Mouse (Mus musculus): ENCODE measurements at regions not wholly inside any gene's neighbourhood (a gene's known extent, or its start where the extent isn't known, plus 50 kb on each side); places are given as distances from the start of the nearest gene placed in this dataset.

DNA sequence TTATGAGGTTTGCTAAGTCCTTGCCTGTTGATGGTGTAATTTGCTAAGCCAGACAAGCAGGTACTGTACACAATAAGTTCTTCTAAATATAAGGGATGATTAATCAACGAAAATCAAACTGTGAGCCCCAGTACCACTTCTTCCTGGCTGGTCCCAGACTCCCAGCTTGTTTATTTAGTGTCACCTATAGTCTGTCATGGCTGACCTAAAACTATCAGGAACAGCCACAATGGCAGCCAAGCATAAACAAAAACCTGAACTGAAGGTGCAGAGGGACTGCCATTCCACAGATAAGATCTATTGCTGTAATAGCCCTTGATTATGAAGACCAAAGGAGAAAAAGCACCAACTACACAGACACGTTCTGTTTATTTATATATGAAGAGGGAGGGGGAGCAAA lies 180.9 kb upstream of the Dph6 start:
- no peak for DNase-seq

DNA sequence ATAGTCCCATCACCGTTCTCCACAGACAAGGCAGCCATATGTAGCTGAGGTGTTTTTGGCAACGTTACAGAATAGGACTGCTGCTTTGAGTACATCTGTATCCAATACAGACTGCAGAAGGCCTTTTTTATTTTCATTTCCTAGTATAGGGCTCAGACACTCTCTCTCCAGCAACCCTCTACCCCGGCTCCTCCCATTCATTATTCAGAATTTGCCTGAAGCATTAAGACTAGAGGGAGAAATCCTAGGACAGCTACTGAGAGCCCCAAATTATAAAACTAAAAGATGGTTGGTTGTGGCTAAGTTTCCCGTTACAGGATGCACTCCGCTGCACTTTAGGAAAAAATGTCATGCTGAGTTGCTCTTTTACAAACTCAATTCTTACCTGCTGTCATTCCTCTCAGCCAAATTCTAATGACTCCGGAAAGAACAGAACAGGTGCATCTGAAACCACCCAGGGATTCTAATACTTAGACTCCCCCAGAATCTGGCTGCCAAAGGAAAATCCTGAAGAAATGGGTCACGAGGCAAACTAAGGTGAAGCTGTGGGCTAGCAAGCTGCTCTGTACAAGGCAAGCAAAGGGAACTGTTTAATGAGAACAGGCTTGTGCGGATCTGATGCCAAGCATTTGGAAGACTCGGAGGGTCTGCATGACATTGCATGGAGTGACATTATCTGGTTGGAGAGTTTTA lies 189.1 kb upstream of the Dph6 start:
- DNase-seq = no peak

DNA sequence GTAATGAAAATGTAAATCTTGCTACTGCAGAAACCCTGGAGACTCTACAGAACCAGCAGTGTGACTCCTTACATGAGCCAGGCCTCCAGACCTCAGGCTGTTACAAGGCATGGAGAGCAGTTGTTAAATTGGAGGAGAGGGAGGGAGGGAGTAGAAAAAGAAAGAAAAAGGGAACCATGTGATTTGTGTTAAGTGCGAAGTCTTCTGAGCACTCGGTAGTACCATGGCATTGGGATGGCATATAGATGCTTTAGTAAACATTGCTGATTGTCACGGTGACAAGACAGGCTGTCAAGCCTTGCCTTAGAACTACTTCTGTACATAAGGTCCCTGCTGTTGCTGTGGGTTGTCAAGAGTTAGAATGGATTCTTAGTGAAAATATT lies 189.6 kb upstream of the Dph6 start:
- no peak for DNase-seq

- DNase-seq = no peak
These were observed 193.7 kb upstream of the Dph6 start for GRCm38 (mm10) chr2:114848439-114848838.

DNA sequence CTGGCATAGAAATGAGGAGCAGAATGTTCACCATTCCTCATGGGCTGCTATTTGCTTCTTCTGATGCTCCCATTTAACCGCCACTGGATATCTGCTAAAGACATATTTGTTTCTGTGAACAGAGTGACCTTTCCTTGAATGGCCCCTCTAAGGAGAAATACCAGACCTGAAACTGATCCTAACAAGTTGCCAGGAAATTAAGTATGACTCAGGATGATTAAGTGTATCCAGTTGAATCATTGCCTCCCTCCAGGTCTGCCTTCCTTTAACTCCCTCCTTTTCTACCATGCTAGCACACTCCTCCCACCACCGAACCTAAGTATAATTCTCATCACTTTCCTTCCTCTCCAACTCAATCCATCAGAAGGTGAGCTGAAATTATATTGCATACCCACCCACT lies 194.2 kb upstream of the Dph6 start:
- no peak for DNase-seq

- peak; percentile 63 to 73 for DNase-seq
These were observed 199.2 kb upstream of the Dph6 start for GRCm38 (mm10) chr2:114853715-114854530.

- no peak for DNase-seq
These were observed 217.5 kb upstream of the Dph6 start for GRCm38 (mm10) chr2:114872272-114872671.

- DNase-seq = no peak
These were observed 218.3 kb upstream of the Dph6 start for GRCm38 (mm10) chr2:114873090-114873489.

- DNase-seq = no peak
These were observed 224.3 kb upstream of the Dph6 start for GRCm38 (mm10) chr2:114879084-114879483.

- DNase-seq = no peak
These were observed 225.0 kb upstream of the Dph6 start for GRCm38 (mm10) chr2:114879784-114880183.

- DNase-seq = no peak
These were observed 231.0 kb upstream of the Dph6 start for GRCm38 (mm10) chr2:114885734-114886260.

DNA sequence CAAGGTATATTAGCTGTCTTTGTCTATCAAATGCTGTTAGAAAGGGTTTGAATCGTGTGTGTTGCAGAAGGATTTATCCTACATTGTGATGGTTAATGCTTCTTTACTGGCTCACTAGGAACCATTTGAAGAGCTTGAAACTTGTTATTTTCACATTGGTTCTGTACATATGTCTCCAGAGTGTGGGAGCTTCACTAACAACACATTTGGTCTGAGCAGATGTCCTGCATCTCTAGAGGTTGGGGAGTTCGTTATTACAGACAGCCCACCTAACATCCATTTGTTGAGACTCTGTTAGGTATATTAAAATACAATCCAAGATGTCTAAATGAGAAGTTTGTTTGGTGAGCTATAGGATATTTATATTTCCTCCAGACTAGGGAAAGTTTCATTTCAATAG lies 244.0 kb upstream of the Dph6 start:
- no peak for DNase-seq

- no peak for DNase-seq
These were observed 257.2 kb upstream of the Dph6 start for GRCm38 (mm10) chr2:114911845-114912500.

DNA sequence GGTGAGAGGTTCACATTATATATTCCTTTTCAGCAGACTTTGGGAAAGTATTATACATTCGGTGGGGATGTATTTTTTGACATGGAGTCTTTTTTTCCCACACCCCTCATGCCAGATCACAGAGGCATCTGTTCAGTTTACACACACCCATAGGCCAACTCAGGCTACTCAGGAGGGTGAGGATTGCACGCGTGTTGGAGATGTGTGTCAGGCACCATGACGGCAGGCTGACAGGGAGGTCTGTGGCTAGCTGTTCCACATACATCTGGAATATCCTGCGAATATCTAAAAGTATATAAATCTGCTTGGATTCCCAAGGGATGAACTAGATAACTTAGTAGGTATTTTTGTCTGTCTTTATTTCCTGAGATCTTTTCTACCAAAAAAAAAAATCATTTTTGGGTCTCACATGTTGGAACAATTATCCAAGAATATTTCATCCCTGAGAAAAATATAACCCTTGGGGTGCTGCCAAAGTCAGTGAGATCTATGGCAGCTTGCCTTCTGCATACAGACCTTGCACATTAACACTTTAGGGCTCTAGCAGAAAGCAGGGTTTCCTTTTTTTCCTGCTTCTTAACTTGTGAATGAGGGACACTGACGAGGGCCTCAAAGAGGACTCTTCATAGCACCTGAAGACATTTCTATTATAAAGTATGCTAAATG lies 260.4 kb upstream of the Dph6 start:
- no peak for DNase-seq

DNA sequence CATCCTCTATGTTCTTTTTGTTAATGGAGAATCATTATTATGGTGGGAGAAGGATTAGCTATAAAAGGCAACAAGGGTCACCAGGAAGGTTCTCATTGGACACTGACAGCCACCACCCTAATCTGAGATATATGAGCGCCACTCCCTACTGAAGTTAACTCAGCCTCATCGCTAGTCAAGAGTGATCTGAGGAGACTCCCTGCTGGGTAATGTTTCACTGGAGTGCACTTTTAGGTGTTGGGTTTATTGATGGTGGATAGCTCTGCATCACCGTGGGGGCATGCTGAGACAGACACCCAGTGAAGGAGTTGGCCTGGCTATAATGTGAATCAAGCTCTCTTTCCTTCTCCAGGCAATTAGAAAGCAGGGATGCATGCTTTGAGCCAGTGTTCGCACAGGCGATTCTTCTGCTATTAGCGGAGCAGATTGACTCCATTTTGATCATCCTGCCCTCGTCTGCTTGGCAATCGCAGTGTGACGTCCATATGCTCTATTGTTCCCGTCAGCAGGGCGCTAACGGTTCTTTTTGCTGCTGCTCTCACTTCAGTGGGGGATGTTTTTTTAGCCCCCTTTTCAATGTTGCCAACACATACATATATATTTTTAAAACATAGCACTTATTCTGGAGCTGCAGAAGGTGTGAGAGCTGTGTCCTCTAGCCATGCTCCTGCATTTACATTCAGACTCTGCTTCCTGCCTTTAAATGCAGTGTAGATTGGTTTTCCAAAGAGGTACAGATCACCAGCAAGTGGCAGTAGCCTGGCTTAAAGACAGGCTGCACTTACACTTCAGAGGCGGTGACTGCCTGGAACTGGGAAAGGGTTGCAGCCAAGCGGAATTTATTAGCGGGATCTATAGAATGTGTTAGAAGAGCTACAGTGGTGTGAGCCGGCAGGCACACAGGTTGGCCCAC lies 263.9 kb upstream of the Dph6 start:
- DNase-seq = peak; percentile 26 to 28

- DNase-seq = no peak
These were observed 269.1 kb upstream of the Dph6 start for GRCm38 (mm10) chr2:114923911-114924310.

DNA sequence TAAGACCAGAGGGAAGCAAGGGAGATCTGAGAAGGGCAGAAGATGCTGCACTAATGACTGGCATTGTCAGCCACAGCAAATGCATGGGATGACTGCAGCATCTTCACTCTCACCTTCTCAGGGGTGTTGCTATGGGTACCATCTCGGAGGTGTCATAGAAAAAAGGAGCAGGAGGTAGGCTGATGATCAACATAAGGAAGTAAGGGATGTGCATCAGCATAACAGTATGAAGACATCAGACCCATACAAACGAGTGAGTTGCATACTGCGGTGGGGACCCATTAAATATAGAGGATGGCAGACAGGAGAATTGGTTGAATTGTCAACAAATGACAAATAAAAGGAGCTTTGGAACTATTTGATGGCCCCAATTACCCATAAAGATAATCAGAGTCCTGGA lies 280.7 kb upstream of the Dph6 start:
- no peak for DNase-seq

GRCm38 (mm10) chr2:114938416-114939147 lies 283.8 kb upstream of the Dph6 start:
- peak in 1 of 2 experiments; percentile 9 for DNase-seq

DNA sequence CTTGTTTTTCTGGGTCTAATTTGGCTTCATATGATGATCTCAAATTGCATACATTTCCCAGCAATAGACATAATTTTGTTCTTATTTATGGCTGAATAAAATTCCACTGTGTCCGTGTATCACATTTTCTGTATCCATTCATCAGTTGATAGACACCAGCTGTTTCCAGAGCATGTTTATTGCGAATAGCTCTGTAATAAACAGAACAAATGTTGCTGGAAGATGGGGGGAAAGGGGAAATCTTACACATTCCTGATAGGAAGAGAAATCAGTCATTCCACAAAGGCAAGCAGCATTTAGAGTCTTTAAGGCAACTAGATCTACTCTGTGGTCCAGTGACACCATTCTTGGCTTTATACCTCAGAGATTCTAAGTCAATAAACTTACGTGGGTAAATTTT lies 311.3 kb upstream of the Dph6 start:
- DNase-seq = no peak

GRCm38 (mm10) chr2:114968651-114969050 lies 313.9 kb upstream of the Dph6 start:
- no peak for DNase-seq

DNA sequence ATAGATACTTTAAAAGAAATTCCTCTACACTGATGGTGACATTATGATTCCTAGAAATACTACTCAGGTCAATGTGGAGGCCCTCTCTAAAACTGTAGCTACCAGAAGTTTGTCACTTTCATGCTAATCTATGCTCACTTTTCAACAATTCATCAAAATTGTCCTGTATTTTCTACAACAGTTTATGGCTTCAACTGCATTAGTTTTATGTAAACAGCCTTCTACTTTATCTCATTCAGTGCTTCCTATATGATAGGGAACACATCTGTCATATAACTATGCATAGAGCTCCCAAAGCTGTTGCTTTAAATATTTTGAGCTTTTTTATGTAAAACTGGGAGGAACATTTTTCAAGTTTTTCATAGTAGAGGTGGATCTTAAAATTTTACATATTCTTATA lies 338.7 kb upstream of the Dph6 start:
- DNase-seq = no peak
